Mouse (Mus musculus): Measurements from ENCODE around the gene Wnt9a. TPM values are rescaled to one million over a fixed set of nuclear protein-coding genes. Genes with fewer than 3 reads are reported as not detected.

Wnt9a gene
- total and polyA plus RNA-seq, 2 experiments from 2014 or later, result 2.3 to 5.6 TPM

- Histone ChIP-seq H3K27me3 (ENCODE audit: insufficient read depth, low read length) (no peaks in the 10 kb centered on the region), H3K27ac (ENCODE audit: low read depth, low read length) (no peak overlapping the region), H3K36me3 (ENCODE audit: insufficient read depth, low read length) (no peaks in the 10 kb centered on the region), H3K9me3 (ENCODE audit: low read length) (no peaks in the 10 kb centered on the region), H3K4me3 (ENCODE audit: low read depth, low read length) (no peak overlapping the region), H3K4me2 (ENCODE audit: low read depth, low read length, poor library complexity, severe bottlenecking) (no peak overlapping the region), H3K9ac (replicated peaks; ENCODE audit: low read length, poor library complexity, severe bottlenecking) (no peak overlapping the region), H3K4me1 (ENCODE audit: insufficient read depth, low read length) (no peaks in the 10 kb centered on the region; the same call in 1 of the 2 replicates)
- DNase-seq (ENCODE audit: low spot score) (no peak), ATAC-seq (ENCODE audit: low FRiP score) (no peak)
- TF ChIP-seq CTCF (IDR thresholded peaks at IDR 0.05), result no peak
- 92% methylated on average over 4 of the region's 4 CpGs for WGBS
These were observed 28.4 kb downstream of the Wnt9a start for GRCm38 (mm10) chr11:59335150-59335549.

GRCm38 (mm10) chr11:59335942-59336341 is 29.2 kb downstream of the Wnt9a start:
- TF ChIP-seq CTCF (IDR thresholded peaks at IDR 0.05), result no peak
- ATAC-seq (ENCODE audit: low FRiP score) (no peak), DNase-seq (ENCODE audit: low spot score) (no peak)
- no peaks in the 10 kb centered on the region for H3K4me1 ChIP-seq (ENCODE audit: insufficient read depth, low read length)
- H3K27me3 ChIP-seq (ENCODE audit: insufficient read depth, low read length), result no peaks in the 10 kb centered on the region
- no peaks in the 10 kb centered on the region for H3K36me3 ChIP-seq (ENCODE audit: insufficient read depth, low read length)
- no peak overlapping the region for H3K27ac ChIP-seq (ENCODE audit: low read depth, low read length)
- H3K4me2 ChIP-seq (ENCODE audit: low read depth, low read length, poor library complexity, severe bottlenecking), result no peak overlapping the region
- no peak overlapping the region for H3K4me3 ChIP-seq (ENCODE audit: low read depth, low read length)
- WGBS, result 43% methylated on average over 2 of the region's 2 CpGs
- H3K9me3 ChIP-seq (ENCODE audit: low read length), result no peaks in the 10 kb centered on the region
- no peak overlapping the region for H3K9ac ChIP-seq (replicated peaks; ENCODE audit: low read length, poor library complexity, severe bottlenecking)

- H3K4me3 ChIP-seq (ENCODE audit: low read depth, low read length), result no peak overlapping the region
- DNase-seq (ENCODE audit: low spot score) (peak; percentile 21), ATAC-seq (ENCODE audit: low FRiP score) (0 out of 2 replicates have a peak, but pooled peaks have one; percentile 23)
- H3K9me3 ChIP-seq (ENCODE audit: low read length), result no peaks in the 10 kb centered on the region
- 17% methylated on average over 1 of the region's 1 CpGs for WGBS
- no peaks in the 10 kb centered on the region for H3K27me3 ChIP-seq (ENCODE audit: insufficient read depth, low read length)
- H3K4me2 ChIP-seq (ENCODE audit: low read depth, low read length, poor library complexity, severe bottlenecking), result no peak overlapping the region
- H3K36me3 ChIP-seq (ENCODE audit: insufficient read depth, low read length), result no peaks in the 10 kb centered on the region
- peak; percentile 34 for TF ChIP-seq CTCF (IDR thresholded peaks at IDR 0.05)
- no peak overlapping the region for H3K9ac ChIP-seq (replicated peaks; ENCODE audit: low read length, poor library complexity, severe bottlenecking)
- no peaks in the 10 kb centered on the region for H3K4me1 ChIP-seq (ENCODE audit: insufficient read depth, low read length)
- H3K27ac ChIP-seq (ENCODE audit: low read depth, low read length), result no peak overlapping the region
These were observed 29.7 kb downstream of the Wnt9a start for GRCm38 (mm10) chr11:59336381-59336780.

- Histone ChIP-seq H3K4me1 (ENCODE audit: insufficient read depth, low read length) (no peaks in the 10 kb centered on the region), H3K36me3 (ENCODE audit: insufficient read depth, low read length) (no peaks in the 10 kb centered on the region), H3K4me3 (ENCODE audit: low read depth, low read length) (no peak overlapping the region), H3K9ac (replicated peaks; ENCODE audit: low read length, poor library complexity, severe bottlenecking) (no peak overlapping the region), H3K27me3 (ENCODE audit: insufficient read depth, low read length) (no peaks in the 10 kb centered on the region), H3K27ac (ENCODE audit: low read depth, low read length) (no peak overlapping the region), H3K9me3 (ENCODE audit: low read length) (no peaks in the 10 kb centered on the region), H3K4me2 (ENCODE audit: low read depth, low read length, poor library complexity, severe bottlenecking) (no peak overlapping the region)
- DNase-seq (ENCODE audit: low spot score) (peak; percentile 14), ATAC-seq (ENCODE audit: low FRiP score) (no peak)
- WGBS, result 68% methylated on average over 13 of the region's 13 CpGs
- TF ChIP-seq CTCF (IDR thresholded peaks at IDR 0.05), result no peak
These were observed 31.4 kb downstream of the Wnt9a start for GRCm38 (mm10) chr11:59337955-59338735.

- Histone ChIP-seq H3K9ac (replicated peaks; ENCODE audit: low read length, poor library complexity, severe bottlenecking) (no peak overlapping the region), H3K36me3 (ENCODE audit: insufficient read depth, low read length) (no peaks in the 10 kb centered on the region), H3K4me1 (ENCODE audit: insufficient read depth, low read length) (no peaks in the 10 kb centered on the region), H3K9me3 (ENCODE audit: low read length) (no peaks in the 10 kb centered on the region), H3K4me2 (ENCODE audit: low read depth, low read length, poor library complexity, severe bottlenecking) (no peak overlapping the region), H3K27ac (ENCODE audit: low read depth, low read length) (no peak overlapping the region), H3K27me3 (ENCODE audit: insufficient read depth, low read length) (no peaks in the 10 kb centered on the region), H3K4me3 (ENCODE audit: low read depth, low read length) (no peak overlapping the region)
- no peak for TF ChIP-seq CTCF (IDR thresholded peaks at IDR 0.05)
- WGBS, result 88% methylated on average over 2 of the region's 2 CpGs
- DNase-seq (ENCODE audit: low spot score) (no peak), ATAC-seq (ENCODE audit: low FRiP score) (no peak)
These were observed 32.0 kb downstream of the Wnt9a start for GRCm38 (mm10) chr11:59338736-59339120.

GRCm38 (mm10) chr11:59342956-59343355 is 36.2 kb downstream of the Wnt9a start:
- ATAC-seq (ENCODE audit: low FRiP score), result no peak
- 79% methylated on average over 5 of the region's 5 CpGs for WGBS

More at GRCm38 (mm10) chr11:59342956-59343355, 36.2 kb downstream of the Wnt9a start:
- Histone ChIP-seq H3K9ac (replicated peaks; ENCODE audit: low read length, poor library complexity, severe bottlenecking) (no peak overlapping the region), H3K4me1 (ENCODE audit: insufficient read depth, low read length) (no peaks in the 10 kb centered on the region), H3K4me3 (ENCODE audit: low read depth, low read length) (no peak overlapping the region), H3K27ac (ENCODE audit: low read depth, low read length) (no peak overlapping the region), H3K9me3 (ENCODE audit: low read length) (no peaks in the 10 kb centered on the region), H3K27me3 (ENCODE audit: insufficient read depth, low read length) (no peaks in the 10 kb centered on the region), H3K36me3 (ENCODE audit: insufficient read depth, low read length) (no peaks in the 10 kb centered on the region), H3K4me2 (ENCODE audit: low read depth, low read length, poor library complexity, severe bottlenecking) (no peak overlapping the region)
- DNase-seq (ENCODE audit: low spot score), result no peak
- TF ChIP-seq CTCF (IDR thresholded peaks at IDR 0.05), result no peak

All from midbrain, postnatal 0 days (tissue).